Mouse (Mus musculus) left cerebral cortex, adult 9 months (tissue): ENCODE measurements at regions not wholly inside any gene's neighbourhood (a gene's known extent, or its start where the extent isn't known, plus 50 kb on each side); places are given as distances from the start of the nearest gene placed in this dataset.
A peak's percentile ranks its signal among the peaks of the same experiment; 100 is the strongest.
"Not testable (repeated sequence)": the region's sequence is repeated elsewhere in the genome, so short reads cannot be mapped to it uniquely, and the experiment has no call there.

Source experiments
- DNase-seq, 2 experiments: peaks; one replicate each; pipeline ENCODE4 v3.0.0; 2022; ENCODE audit warnings: low spot score in 2 of 2

DNA sequence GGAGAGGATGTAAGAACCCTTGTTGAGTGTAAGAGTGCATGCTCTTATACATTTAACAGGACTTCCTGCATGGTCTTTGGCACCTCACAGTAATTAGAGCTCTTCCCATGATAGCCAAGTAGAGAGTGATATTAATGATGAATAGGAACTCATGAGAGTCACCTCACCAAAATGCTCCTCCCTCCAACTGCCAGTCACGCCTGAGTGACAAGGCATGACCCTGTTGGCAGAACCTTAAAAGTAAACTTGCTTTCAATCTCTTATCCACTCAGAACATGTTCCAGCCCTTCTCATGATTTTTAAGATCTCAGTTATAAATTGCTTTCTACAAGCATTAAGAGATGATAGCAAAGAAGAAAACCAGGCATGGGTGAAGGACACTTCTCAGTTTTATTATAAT lies 291.8 kb downstream of the Tox3 start:
- DNase-seq, result no peak

DNA sequence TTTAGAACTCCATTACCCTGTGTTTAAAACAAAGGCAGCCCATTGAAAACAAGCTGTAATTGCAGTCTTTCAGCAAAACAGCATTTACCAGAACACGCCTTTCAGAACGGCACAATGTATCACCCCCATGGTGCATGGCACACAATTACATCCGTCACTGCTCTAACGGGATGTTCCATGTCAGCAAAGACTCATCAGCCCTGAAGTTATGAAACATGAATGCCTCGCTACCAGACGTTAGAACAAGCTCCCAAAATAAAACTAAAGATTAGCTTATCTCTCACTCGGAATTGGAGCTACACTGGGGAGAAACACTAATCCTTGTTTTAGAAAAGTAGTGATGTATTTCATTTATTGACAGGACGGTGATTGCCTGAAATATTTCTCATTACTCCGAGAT lies 301.4 kb downstream of the Tox3 start:
- no peak for DNase-seq

DNA sequence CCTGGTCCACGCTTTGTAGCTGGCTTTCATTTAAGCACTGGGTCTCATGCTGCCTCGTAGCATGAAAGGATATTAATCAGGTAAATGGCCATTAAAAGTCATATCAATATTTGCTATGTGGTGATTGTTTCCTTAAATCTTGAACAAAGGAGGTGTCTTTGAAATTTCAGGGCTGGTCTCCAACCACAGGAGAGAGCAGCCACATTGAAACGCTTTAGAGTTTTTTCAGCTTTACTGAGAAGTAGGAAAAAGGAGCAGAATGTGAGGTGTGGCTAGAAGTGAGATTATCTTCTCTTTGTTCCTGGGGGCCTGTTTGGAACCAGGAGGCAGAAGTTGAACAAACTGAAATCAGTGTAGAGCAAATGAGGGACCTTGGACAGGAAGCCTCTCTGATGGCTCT lies 311.7 kb downstream of the Tox3 start:
- no peak for DNase-seq

DNA sequence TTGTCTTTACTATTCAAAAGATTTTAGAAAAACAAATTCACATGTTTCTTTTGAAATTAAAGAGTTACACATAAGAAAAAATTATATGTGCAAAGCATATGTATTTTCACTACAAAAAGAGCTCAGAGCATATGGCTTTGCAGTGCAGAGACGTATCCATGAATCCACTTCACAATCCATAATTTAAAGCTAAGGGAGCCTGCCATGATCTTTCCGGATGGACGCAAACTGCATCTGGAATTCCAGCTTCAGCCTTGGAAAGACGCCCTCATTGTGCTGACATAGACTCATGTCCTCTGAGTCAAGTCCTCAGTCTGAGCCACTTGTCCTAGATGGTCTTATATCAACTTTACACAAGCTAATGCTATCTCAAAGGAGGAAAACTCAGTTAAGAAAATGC lies 315.6 kb downstream of the Tox3 start:
- no peak for DNase-seq

DNA sequence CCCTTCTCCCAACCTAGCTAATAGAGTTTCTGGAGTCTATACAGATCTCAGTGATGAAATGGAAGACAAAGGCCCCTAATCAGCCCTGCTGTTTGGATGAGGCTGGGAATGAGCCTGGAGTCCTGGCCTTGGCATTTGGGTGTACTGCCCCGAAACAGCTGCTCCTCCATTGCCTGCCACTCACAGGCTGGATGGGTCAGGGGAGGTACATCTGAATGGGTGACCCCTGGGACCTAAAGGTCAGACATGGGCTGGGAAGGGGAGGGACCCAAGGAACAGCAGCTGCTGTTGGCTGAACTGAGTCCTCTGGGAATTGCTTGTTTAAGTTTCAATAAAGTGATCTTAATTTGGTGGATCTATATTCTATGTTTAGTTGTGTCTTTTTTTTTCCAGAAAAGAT lies 316.9 kb downstream of the Tox3 start:
- DNase-seq, result no peak

DNA sequence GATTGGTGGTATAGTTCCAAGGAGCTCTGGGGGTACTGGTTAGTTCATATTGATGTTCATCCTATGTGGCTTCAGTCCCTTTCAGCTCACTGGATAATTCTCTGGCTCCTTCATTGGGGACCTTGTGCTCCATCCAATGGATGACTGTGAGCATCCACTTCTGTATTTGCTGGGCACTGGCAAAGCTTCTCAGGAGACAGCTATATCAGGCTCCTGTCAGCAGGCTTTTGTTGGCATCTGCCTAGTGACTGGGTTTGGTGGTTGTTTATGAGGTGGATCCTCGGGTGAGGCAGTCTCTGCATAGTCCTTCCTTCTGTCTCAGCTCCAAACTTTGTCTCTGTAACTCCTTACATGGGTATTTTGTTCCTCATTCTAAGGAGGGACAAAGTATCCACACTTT lies 330.2 kb downstream of the Tox3 start:
- not testable (repeated sequence) for DNase-seq

DNA sequence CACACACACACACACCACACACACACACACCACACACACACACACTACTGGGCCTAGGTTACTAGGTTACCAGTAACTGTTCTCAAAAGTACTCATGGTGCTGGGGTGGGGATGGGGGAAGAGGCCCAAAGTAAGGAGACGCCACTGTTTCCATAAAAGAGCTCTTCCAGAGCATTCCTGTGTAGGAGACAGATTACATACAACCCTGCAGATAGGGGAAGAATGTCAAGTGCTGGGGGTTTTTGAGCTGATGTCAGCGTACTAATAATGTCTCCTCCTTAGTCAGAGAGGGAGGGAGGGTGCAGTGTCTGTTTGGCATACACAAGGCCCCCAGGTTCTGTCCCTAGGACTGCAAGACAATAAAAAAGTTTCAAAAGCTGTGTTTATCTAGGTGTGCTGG lies 334.4 kb downstream of the Tox3 start:
- DNase-seq, result no peak

DNA sequence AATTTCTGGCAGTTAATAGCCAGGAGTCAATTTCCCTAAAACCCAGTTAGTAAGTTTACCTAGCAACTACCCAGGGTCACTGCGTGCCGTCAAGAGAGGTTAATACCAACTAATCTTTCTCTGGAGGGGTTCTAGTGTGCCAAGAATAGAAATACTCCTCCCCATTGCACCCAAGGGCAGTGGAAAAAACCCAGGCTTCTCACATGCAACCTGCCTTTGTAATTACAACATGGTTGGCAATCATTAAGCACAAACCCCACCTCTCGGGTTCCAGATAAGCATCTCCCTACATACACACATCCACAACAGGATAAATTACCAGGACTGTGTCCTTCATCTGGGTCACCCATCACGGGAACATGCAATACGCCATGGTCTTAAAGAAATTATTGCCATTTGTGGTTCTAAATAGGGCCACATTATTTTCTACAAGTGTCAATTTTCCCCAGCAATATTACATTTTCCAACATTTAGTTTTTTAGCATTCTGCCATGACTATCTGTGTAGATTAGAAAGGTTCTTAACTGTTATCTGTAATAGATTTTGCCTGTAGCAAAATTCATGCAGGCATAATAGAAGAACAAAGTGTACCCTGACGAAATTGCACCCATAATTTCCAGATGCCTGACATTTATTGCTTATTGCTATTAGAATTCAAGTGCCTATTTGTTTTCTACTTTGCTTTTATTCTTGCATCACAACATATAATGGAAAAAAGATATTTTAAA lies 336.3 kb downstream of the Tox3 start:
- DNase-seq, result no peak

DNA sequence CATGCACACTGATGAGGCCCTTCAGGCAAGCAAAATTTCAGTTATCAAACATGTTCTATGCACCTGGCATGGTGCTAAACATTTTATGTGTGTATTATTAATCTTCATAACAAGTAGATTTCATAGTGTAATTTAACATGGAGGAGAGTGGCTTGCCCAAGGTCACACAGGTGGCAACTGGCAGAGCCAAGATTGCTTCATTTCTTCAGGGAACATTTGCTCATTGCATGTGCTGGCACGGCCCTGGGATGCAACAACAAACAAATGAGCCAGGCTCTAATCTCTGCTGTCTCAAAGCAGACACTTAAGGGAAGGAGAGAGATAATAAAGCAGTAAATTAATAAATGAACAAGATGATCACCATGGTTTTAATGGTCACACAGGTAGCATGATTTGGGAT lies 338.7 kb downstream of the Tox3 start:
- DNase-seq, result no peak

DNA sequence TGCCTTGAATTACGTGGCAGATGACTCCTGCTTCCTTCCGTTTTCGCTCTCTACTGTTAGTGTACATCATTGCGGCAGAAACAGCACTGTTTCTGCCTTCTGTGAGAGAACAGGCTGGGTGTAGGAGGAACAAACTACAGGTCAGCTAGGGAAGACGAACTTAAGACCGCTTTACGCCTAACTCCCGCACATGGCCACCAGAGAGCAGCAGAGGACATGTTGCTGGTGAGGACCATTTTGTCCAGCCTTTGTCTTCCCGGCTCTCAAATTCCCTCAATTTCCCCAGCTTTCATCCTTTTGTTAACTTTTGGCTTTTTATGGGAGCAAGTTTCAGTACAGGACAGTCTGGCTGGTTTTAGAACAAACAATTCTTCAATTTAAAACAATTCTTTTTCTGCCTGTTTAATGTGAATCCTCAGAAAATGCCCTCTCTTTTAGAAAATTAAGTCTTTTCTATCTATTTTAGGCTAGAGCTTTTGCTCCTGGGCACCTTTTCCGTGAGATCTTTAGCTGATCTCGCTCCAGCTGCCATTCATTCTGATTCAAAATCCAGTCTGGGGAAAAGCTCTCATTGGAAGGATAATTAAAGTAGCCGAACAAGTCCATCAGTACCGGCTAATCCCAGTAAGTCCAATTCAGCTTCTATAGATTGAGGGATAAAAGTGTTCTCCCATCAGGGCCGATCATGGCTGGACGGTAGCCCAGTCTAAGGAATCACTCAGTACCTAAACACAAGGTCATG lies 347.1 kb downstream of the Tox3 start:
- peak in 1 of 2 experiments; percentile 80 for DNase-seq

DNA sequence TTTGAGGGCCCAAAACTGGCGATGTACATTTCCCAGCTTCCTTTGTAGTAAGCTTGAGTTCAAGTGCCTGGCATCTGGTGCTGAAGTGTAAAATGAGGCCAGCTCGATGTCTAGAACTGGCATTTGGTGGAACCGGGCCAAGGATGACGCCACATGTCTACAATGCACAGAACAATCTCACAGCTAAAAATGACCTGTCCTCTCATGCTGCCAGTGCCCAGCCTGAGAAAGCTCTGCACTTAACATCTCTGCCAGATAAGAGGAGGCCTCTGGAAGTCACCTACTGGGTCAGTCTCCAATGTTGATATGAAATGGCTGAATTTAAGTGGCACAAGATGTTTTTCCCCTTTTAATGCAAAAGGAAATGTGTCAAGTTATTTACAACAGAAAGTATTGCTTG lies 354.4 kb downstream of the Tox3 start:
- no peak for DNase-seq

DNA sequence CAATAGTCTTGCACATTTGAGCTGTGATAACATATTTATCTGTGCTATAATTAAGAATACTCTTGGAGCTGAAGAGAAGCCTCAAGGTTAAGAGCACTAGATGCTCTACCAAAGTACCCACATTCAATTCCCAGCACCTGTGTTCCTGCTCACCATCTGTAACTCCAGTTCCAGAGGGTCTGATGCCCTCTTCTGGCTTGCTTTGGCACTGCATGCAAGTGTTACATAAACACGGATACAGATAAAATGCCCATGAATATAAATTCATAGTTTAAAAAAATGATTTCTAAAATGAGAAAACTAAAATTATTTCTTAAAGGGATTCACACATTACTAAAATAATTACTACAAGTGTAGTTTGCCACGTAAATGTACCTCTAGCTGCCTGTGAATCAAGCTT lies 364.3 kb downstream of the Tox3 start:
- no peak for DNase-seq

DNA sequence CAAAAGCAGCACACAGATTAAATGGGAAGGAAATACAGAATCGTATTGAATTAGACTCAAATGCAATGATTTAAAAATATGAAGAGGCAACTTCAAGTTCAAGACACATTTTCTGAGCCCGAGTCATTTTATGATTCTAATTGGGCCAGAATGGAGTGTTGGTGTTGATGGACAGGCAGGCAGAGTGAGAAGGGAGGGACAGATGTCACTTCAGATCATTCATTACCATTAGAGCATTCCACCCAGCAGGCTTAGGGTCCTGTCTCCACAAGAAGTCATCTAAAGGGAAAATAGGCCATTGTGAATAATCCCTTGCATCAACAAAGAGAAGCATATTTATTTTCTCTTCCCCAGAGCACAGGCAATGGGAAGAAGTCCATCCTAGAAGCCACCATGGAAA lies 365.6 kb downstream of the Tox3 start:
- DNase-seq, result no peak

DNA sequence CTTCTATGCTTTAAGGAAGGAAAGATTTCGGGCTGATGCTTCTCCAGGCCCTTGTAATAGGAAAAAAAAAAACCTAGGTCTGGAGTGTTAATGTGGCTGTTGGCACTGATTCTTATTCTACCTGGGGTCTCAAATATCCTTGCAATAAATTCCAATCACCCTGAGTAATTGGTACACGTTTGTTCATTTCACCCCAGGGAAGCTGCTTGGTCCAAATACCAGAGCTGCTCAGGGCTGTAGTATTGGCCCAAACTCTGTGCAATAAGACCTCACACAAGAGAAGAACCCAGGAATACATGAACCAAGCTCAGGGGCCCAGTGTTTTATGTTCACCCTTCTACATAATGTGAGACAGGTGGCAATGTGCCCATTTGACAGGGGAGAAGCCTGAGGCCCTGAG lies 366.8 kb downstream of the Tox3 start:
- no peak for DNase-seq

DNA sequence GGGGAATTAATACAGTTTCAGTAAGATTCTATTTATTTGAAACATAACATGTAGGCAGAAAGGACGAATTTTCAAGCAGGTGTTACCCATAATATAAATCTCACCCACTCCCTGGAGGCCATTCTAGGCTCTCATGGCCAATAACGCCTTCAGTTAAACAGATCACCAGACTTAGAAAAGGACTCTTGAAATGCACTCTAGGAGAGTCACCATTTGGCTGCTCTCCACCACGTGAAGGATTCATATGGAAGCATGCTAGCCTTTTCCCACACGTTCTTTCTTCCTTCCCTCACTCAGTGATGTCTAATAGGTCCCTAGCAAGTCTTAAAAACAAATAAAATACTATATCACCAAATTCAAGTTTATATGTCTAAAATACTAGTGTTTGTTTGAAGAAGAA lies 367.7 kb downstream of the Tox3 start:
- DNase-seq, result no peak

DNA sequence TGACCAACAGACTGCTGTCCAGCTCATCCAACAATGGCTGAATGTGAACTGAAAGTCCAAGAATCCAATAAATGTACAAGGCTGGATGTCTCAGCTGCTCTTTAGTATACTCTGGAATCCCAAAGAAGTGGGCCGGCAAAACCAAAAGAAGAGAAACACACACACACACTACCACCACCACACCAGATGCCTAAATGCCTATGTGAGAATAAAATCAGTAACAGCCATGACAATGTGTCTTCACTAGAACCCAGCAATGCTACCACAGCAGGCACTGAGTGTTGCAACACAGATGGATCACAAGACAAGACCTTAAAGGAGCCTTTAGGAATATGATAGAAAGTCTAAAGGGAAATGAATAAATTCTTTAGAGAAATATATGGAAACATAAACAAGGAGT lies 385.3 kb downstream of the Tox3 start:
- DNase-seq, result no peak

DNA sequence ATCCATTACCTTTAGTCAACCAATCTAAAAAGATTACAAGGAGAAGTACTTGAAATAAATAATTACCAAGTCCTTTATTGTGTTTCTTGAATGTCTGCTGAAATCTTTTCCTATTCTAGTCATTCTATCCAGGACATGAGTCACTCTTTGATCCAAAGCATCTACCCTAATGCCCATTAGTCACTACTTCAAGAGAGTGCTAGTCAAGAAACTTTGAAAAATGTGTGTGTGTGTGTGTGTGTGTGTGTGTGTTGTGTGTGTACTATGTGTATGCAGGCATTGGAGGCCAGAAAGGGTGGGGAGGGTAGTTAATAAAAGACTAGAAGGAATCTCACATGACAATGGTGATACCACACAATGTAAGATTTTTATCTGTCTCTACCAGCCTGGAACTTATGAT lies 390.7 kb downstream of the Tox3 start:
- DNase-seq, result no peak

DNA sequence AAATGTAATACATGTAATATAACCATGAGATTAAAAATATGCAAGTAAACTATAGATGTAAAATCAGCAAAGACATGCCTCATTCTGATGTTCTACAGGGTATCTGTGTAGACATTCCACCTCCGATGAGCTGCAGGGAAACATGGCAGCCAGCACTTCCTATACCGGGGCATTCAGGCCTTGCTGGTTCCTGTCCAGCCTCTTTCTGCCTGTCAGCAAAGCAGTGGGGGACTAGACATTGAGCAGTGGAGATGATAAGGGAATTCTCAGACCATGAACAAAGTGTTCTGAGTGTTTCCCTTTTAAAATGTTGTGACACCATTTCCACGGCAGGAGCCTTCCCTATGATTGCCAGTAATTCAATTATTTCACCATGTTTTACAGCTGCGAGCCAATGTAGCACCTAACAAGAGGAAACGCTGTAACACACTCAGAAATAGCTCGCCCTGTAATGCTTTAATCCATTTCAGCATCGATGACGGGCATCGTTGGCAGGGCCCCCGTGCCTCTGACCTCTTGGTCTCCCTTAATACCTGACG lies 391.6 kb downstream of the Tox3 start:
- no peak for DNase-seq

DNA sequence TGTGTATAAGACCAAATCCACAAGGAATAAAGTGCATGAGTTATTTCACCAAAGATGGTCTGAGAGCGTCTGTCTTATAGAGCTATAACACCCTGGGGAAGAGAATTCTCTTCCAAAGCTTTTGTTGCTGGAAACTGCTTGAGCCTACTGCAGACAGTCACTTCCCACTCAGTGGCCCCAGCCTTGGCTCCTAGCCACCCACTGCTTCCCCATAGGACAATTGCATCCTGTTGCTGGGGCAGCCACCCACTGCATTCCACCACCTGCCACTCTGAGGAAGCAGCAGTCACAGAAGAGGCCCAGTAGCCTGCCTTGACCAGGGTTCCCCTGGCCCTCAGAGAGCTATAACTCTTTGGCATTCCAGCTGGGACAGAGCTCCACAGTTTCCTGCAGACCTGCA lies 409.3 kb downstream of the Tox3 start:
- peak in 1 of 2 experiments; percentile 65 for DNase-seq

DNA sequence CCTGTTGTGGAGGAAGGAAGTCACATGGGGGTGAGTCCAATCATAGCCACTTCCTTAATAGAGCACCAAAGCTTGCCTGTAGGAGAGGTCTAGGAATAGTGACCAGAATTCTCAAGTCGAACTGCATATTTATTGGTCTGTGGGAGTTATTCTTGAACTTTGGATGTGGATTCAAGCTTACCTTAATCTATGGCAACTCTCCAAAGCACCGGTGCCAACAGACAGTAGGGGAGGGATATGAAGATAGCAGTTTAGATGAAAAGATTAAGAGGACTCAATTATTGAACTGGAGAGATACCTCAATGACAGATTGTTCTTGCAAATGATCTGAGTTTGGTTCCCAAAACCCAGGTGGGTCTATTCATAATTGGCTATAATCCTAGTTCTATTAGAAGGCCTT lies 413.6 kb downstream of the Tox3 start:
- no peak for DNase-seq

DNA sequence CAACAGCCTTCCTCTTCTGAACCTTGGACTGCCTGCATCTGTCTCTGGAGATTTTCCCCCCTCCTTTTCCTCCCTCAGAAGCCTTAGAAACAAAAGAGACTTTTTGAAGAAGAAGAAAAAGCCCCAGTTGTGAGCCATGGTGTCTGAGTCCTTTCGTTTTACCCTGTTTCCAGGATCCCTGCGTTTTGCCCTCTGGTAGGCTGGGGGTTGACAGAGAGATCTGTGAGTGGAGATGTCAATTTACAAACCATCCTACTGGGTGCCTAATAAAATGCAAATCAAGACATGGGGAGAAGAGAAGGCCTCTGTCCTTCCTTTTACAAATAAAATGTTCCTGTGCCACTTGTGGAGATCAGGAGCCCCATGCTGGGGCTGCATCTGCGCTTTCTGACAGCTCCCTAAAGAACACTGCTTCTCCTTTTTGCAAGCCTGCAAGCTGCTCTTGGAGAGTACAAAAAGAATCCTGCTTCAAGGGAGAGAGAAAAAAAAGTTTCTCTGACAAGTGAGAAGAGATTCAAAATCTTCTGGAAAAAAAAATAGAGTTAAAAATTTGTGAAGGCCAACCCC lies 421.4 kb downstream of the Tox3 start:
- no peak for DNase-seq

DNA sequence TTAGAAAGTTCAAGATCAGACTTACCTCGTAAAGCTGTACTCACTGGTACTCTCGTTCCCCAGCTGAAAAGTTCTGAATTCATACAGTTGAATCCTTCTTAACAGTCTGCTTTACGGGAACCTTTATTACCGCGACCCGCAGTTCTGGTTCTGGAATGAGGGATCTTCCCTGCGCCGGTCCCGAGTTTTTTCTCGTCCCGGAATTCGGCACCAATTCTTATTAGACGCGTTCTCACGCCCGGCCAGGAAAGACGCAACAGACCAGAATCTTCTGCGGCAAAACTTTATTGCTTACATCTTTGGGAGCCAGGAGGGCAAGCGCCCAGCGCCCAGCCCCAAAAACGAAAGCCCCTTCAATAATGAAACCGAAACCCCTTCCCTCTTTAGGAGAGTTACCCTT lies 423.4 kb downstream of the Tox3 start:
- DNase-seq, result peak in 1 of 2 experiments; percentile 14

DNA sequence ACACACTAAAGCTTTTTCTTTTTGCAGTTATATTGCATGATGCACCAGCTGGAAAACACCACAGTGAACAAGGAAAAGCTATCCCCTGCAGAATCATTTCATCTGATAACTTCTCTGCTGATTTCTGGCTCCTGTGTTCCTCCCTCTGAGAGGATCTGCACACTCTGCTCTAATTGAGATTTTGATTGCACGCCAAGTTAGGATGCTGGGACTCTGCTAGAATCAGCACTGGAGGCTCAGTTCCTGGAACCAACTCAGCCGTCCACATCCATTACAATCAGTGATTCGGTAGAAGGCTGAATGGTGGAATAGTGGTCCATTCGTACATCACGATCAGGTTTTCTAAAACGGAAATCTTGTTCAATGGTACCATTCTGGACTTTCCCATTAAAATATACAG lies 434.1 kb downstream of the Tox3 start:
- DNase-seq, result peak in 1 of 2 experiments; percentile 17
